Mouse (Mus musculus): ENCODE results near the gene Pla2g1b. TPM values are rescaled to one million over a fixed set of nuclear protein-coding genes. Genes with fewer than 3 reads are reported as not detected.

Pla2g1b gene
- polyA plus RNA-seq, 1 experiment = not detected

GRCm38 (mm10) chr5:115444130-115444529 lies 21.9 kb upstream of the Pla2g1b start:
- H3K4me1 ChIP-seq = peaks cover 4% of the 10 kb centered on the region; the same call in 1 of the 2 replicates
- no peak for TF ChIP-seq GATA1 (IDR thresholded peaks at IDR 0.05; ENCODE audit: borderline replicate concordance, low read length)
- TF ChIP-seq FLI1 (IDR thresholded peaks at IDR 0.05; ENCODE audit: low read length) = no peak
- no peaks in the 10 kb centered on the region for H3K36me3 ChIP-seq (replicated peaks; ENCODE audit: low read length)
- peaks cover 52% of the 10 kb centered on the region for H3K27me3 ChIP-seq (replicated peaks)
- no peaks in the 10 kb centered on the region for H3K9me3 ChIP-seq
- H3K4me3 ChIP-seq (replicated peaks) = no peak overlapping the region

DNA sequence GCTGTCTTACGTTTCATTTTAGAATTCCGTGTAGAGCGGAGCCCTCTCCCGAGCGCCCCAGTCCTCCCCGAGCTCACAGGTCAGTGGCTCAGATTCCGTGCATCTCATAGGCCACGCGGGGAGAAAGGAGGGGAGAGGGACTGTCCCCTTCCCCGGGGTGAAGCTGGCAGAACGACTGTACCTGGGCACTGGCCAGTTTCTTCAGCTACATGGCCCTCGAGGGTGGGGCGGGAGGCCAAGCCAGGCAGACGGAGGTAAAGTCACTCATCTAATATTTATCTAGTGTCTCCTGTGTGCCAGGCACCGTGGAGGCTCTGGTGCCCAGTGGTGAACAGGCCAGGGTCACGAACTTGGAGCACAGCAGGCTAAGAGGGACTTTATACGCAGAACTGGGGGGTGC lies 19.0 kb upstream of the Pla2g1b start:
- Histone ChIP-seq H3K36me3 (replicated peaks; ENCODE audit: low read length) (no peaks in the 10 kb centered on the region), H3K4me1 (peaks cover 10% of the 10 kb centered on the region), H3K9me3 (no peaks in the 10 kb centered on the region), H3K27me3 (replicated peaks) (peaks cover 57% of the 10 kb centered on the region), H3K4me3 (replicated peaks) (no peak overlapping the region)
- no peak for TF ChIP-seq GATA1 (IDR thresholded peaks at IDR 0.05; ENCODE audit: borderline replicate concordance, low read length)
- no peak for TF ChIP-seq FLI1 (IDR thresholded peaks at IDR 0.05; ENCODE audit: low read length)

DNA sequence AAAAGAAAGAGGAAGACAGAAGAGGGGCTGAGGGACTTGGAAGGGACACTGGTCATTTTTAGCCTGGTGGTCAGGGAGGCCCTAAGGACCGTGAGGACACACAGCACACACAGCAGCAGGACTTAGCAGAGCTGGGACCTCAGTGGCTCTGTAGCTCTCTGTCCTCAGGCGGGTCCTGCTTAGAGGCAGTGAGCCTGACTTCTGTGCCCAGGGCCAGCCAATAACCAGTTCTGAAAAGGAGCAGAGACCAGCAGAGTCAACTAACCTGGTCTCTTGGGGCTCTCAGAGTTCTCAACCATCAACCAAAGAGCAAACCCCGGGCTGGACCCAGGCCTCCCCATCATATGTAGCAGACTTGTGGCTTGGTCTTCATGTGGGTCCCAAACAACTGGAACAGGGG lies 16.8 kb upstream of the Pla2g1b start:
- TF ChIP-seq FLI1 (IDR thresholded peaks at IDR 0.05; ENCODE audit: low read length) (no peak), GATA1 (IDR thresholded peaks at IDR 0.05; ENCODE audit: borderline replicate concordance, low read length) (no peak)
- Histone ChIP-seq H3K27me3 (replicated peaks) (peaks cover 64% of the 10 kb centered on the region), H3K4me1 (peaks cover 10% of the 10 kb centered on the region), H3K4me3 (replicated peaks) (no peak overlapping the region), H3K36me3 (replicated peaks; ENCODE audit: low read length) (no peaks in the 10 kb centered on the region), H3K9me3 (no peaks in the 10 kb centered on the region)

- Histone ChIP-seq H3K4me3 (replicated peaks) (no peak overlapping the region), H3K4me1 (peaks cover 10% of the 10 kb centered on the region), H3K36me3 (replicated peaks; ENCODE audit: low read length) (no peaks in the 10 kb centered on the region), H3K27me3 (replicated peaks) (peaks cover 56% of the 10 kb centered on the region), H3K9me3 (no peaks in the 10 kb centered on the region)
- TF ChIP-seq FLI1 (IDR thresholded peaks at IDR 0.05; ENCODE audit: low read length) (no peak), GATA1 (IDR thresholded peaks at IDR 0.05; ENCODE audit: borderline replicate concordance, low read length) (no peak)
Observed at GRCm38 (mm10) chr5:115450410-115451317, 15.4 kb upstream of the Pla2g1b start.

DNA sequence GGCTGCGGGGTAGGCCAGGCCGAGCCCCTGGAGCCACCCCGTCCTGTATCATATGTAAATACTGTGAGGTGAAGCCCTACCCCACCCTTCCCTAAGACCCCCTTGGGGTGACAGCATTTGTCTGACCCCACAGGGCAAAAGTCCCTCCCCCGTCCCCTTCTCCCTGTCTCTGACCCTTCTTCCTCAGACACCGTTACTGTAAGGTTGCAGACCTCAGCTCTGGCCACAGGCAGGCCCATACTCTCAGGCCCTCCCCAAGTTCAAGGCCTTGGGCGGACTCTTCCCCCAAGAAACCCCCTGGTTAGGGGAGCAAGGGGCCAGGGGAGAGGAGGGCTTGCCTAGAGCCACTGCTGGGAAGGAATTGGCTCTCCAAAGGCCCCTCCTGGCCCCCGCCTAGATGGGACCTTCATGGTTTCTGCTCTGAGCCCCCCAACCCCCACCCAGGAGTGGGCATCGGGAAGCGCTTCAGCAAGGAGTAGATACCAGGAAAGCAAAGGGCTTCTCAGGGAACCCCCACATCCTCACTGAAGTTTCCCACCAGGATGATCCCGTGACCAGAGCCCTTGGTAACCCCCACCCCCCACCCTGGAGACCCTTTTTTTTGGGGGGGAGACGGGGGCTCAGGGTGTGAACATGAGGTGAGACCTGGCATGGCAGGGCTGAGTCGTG lies 11.5 kb upstream of the Pla2g1b start:
- Histone ChIP-seq H3K4me3 (replicated peaks) (no peak overlapping the region), H3K27me3 (replicated peaks) (peaks cover 60% of the 10 kb centered on the region), H3K4me1 (peaks cover 10% of the 10 kb centered on the region), H3K36me3 (replicated peaks; ENCODE audit: low read length) (no peaks in the 10 kb centered on the region), H3K9me3 (no peaks in the 10 kb centered on the region)
- TF ChIP-seq FLI1 (IDR thresholded peaks at IDR 0.05; ENCODE audit: low read length) (no peak), GATA1 (IDR thresholded peaks at IDR 0.05; ENCODE audit: borderline replicate concordance, low read length) (no peak)

DNA sequence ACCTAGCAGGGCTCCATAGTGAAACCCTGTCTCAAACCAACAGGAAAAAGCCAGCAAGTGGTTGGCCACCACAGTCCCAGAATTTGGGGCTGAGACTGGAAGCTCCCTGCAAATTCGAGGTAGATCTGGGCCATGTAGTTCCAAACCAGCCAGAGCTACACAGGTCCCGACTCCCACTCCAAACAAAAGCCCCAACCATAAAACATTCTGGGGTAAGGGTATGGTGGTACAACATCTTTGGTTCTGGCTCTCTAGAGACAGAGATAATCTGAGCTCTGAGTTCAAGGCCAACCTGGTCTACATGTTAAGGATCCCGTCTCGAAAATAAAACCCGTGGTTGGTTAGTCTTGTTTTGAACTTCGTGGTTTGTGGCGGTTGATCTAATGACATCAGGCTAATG lies 10.2 kb upstream of the Pla2g1b start:
- Histone ChIP-seq H3K27me3 (replicated peaks) (peaks cover 63% of the 10 kb centered on the region), H3K9me3 (no peaks in the 10 kb centered on the region), H3K4me1 (peaks cover 11% of the 10 kb centered on the region), H3K36me3 (replicated peaks; ENCODE audit: low read length) (no peaks in the 10 kb centered on the region), H3K4me3 (replicated peaks) (no peak overlapping the region)
- TF ChIP-seq FLI1 (IDR thresholded peaks at IDR 0.05; ENCODE audit: low read length) (no peak), GATA1 (IDR thresholded peaks at IDR 0.05; ENCODE audit: borderline replicate concordance, low read length) (no peak)

- TF ChIP-seq FLI1 (IDR thresholded peaks at IDR 0.05; ENCODE audit: low read length) (no peak), GATA1 (IDR thresholded peaks at IDR 0.05; ENCODE audit: borderline replicate concordance, low read length) (no peak)
Observed at GRCm38 (mm10) chr5:115458918-115459317, 7.1 kb upstream of the Pla2g1b start.

DNA sequence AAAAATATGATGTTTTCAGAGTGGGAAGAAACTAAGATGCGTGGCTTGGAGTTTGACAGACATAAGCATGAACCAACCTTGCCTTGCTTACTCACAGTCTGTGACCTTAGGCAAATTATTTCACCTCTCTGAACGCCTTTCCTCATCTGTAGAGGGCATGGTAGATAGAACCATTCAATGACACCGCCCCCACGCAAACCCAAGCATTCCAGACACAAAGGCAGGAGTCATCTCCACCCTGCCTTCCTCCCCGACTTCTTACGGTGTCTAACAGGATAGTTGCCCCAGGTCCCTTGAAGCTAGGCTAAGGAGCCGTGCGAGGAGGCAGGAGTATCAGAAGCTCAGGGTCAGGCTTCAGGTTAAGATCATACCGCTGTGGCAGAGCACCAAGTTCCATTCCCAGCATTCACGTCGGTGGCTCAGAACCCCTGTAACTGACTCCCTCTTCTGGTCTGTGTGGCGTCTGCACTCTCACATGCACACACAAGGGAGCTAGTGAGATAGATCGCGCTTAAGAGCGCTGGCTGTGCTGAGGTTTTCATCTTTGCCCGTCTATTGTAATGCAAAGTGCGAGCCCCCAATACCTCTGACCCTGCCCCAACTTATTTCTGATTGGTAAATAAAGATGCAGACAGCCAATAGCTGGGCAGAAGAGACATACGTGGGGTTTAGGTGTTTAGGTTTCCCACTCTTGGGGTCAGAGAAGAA lies 1.5 kb upstream of the Pla2g1b start:
- H3K27me3 ChIP-seq (replicated peaks) = peaks cover 46% of the 10 kb centered on the region
- no peaks in the 10 kb centered on the region for H3K36me3 ChIP-seq (replicated peaks; ENCODE audit: low read length)
- peaks cover 10% of the 10 kb centered on the region for H3K4me1 ChIP-seq
- no peak overlapping the region for H3K4me3 ChIP-seq (replicated peaks)
- TF ChIP-seq FLI1 (IDR thresholded peaks at IDR 0.05; ENCODE audit: low read length) (no peak), GATA1 (IDR thresholded peaks at IDR 0.05; ENCODE audit: borderline replicate concordance, low read length) (no peak)
- H3K9me3 ChIP-seq = no peaks in the 10 kb centered on the region

More at GRCm38 (mm10) chr5:115458918-115459317, 7.1 kb upstream of the Pla2g1b start:
- Histone ChIP-seq H3K27me3 (replicated peaks) (peaks cover 50% of the 10 kb centered on the region), H3K36me3 (replicated peaks; ENCODE audit: low read length) (no peaks in the 10 kb centered on the region), H3K4me1 (peaks cover 4% of the 10 kb centered on the region; the same call in 1 of the 2 replicates), H3K4me3 (replicated peaks) (no peak overlapping the region), H3K9me3 (no peaks in the 10 kb centered on the region)

DNA sequence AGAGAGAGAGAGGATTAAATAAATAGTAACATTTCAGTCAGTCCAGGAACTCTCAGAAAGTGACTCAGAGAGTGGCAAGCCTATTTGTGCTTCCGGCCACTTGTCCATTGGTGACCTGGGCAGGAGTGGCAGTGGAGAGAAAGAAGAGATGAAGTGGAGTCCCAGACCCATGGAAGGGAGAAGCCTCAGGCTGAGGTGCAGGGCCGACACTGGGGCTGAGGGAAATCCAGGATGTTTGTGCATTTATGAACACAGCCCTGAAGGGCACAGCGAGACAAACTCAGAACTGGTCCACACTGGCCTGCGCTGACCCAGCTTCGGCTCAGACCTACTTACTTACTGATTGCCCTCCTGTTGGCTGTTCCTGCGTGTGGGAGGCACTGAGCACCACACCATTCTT lies 3.7 kb downstream of the Pla2g1b start:
- no peaks in the 10 kb centered on the region for H3K9me3 ChIP-seq
- H3K4me1 ChIP-seq = peaks cover 32% of the 10 kb centered on the region
- H3K4me3 ChIP-seq (replicated peaks) = no peak overlapping the region
- peaks cover 42% of the 10 kb centered on the region for H3K27me3 ChIP-seq (replicated peaks)
- TF ChIP-seq FLI1 (IDR thresholded peaks at IDR 0.05; ENCODE audit: low read length) (no peak), GATA1 (IDR thresholded peaks at IDR 0.05; ENCODE audit: borderline replicate concordance, low read length) (no peak)
- no peaks in the 10 kb centered on the region for H3K36me3 ChIP-seq (replicated peaks; ENCODE audit: low read length)
